Mouse (Mus musculus) embryonic facial prominence, embryonic 12.5 days (tissue): ENCODE results near the gene 2310034C09Rik. TPM values are rescaled to one million over a fixed set of nuclear protein-coding genes. Genes with fewer than 3 reads are reported as not detected.
"Not testable (repeated sequence)": the region's sequence is repeated elsewhere in the genome, so short reads cannot be mapped to it uniquely, and the experiment has no call there.

Experiments used
- ATAC-seq: fragments of 200-750 bp; cut with Nextera tagmentation; 2 replicates; pipeline ENCODE4 v1.8.0; 2017; ENCODE audit not compliant: insufficient number of reproducible peaks, insufficient read depth, low FRiP score, low TSS enrichment
- H3K27ac ChIP-seq: fragments of 300-500 bp; sonication (generic); 2 replicates; pipeline ENCODE4 v1.5.1; 2016; ENCODE audit warnings: mild to moderate bottlenecking
- H3K27me3 ChIP-seq: fragments of 300-500 bp; sonication (generic); 2 replicates; pipeline ENCODE4 v1.6.1; 2016; ENCODE audit warnings: mild to moderate bottlenecking, moderate library complexity
- H3K36me3 ChIP-seq: fragments of 300-500 bp; sonication (generic); 2 replicates; pipeline ENCODE4 v1.6.1; 2016; ENCODE audit warnings: mild to moderate bottlenecking
- H3K4me1 ChIP-seq: fragments of 300-500 bp; sonication (generic); 2 replicates; pipeline ENCODE4 v1.6.1; 2016
- H3K4me2 ChIP-seq: fragments of 300-500 bp; sonication (generic); replicated peaks from 2 replicates; pipeline ENCODE4 v1.6.1; 2016; ENCODE audit warnings: mild to moderate bottlenecking, moderate library complexity
- H3K4me3 ChIP-seq: fragments of 300-500 bp; sonication (generic); 2 replicates; pipeline ENCODE4 v1.5.1; 2016; ENCODE audit warnings: mild to moderate bottlenecking
- H3K9ac ChIP-seq: fragments of 300-500 bp; sonication (generic); 2 replicates; pipeline ENCODE4 v1.6.1; 2016; ENCODE audit warnings: mild to moderate bottlenecking, moderate library complexity
- H3K9me3 ChIP-seq: fragments of 300-500 bp; sonication (generic); 2 replicates; pipeline ENCODE4 v1.6.1; 2016; ENCODE audit warnings: mild to moderate bottlenecking, moderate library complexity
- WGBS: fragments of 180-500 bp; shearing (Covaris S2); methylation state at CpG from one replicate; pipeline ENCODE4 v1.1.7; 2016; 5-methylcytosine and 5-hydroxymethylcytosine counted together
- polyA plus RNA-seq: library from polyadenylated mRNA; unstranded; fragments of >200 nt; fragmentation: Nextera tagmentation; extraction: Ambion mirVana; gene quantifications from 2 replicates; pipeline ENCODE4 v1.2.1, GENCODE M21; 2016

Gene 2310034C09Rik
- not detected in 2 replicates for polyA plus RNA-seq

DNA sequence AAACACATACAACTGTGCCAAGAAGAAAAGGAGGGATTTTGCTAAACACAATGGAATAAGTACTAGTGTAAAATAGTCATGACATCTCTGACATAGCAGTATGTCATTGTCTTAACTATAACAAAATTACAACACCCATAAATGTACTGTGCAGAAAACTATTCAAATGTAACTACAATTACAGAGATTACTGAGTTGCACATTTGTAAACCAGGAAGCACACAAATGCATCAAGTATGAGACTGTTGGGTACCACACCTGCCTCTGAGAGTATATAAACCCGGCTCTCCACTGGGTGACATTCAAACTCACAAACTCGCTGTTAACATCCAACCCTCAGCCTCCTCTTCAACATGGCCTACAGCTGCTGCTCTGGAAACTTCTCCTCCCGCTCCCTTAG lies at the start of gene 2310034C09Rik:
Gene 2310034C09Rik (plus strand): TSS at position 301 of the 400 bp plus-strand sequence.
- H3K9ac ChIP-seq, H3K4me1 ChIP-seq, H3K4me2 ChIP-seq, H3K27me3 ChIP-seq, ATAC-seq, H3K4me3 ChIP-seq, H3K9me3 ChIP-seq, H3K27ac ChIP-seq, H3K36me3 ChIP-seq: not testable (repeated sequence)
- WGBS: 85% methylated on average over 3 of the region's 3 CpGs

GRCm38 (mm10) chr16:88710757-88711156 lies 47.9 kb upstream of the 2310034C09Rik start:
- WGBS: 73% methylated on average over 4 of the region's 4 CpGs
- Histone ChIP-seq H3K9me3 (no peaks in the 10 kb centered on the region), H3K4me3 (no peak overlapping the region), H3K27ac (no peak overlapping the region), H3K9ac (no peak overlapping the region), H3K4me2 (no peak overlapping the region), H3K4me1 (no peaks in the 10 kb centered on the region), H3K27me3 (no peaks in the 10 kb centered on the region), H3K36me3 (no peaks in the 10 kb centered on the region)
- ATAC-seq: no peak

DNA sequence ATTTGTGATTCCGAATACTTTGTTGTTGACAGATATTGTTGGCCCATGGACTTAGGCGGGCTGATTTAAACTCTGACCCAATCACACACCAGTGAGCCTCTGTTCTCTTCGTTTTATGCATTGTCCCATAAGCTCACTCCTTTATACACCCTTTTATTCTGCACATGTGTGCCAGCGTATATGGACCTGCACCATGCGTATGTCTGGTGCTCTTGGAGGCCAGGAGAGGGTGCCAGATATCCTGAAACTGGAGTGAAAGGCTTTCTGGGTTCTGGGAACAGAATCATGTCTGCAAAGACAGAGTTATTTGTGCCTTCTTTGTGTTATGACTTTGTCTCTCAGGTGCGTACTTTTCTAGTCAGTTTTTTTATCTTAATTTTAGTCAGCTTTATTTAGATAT lies 47.4 kb upstream of the 2310034C09Rik start:
- H3K27me3 ChIP-seq: no peaks in the 10 kb centered on the region
- no peak overlapping the region for H3K9ac ChIP-seq
- H3K4me3 ChIP-seq: no peak overlapping the region
- H3K4me2 ChIP-seq: no peak overlapping the region
- no peaks in the 10 kb centered on the region for H3K36me3 ChIP-seq
- ATAC-seq: no peak
- 86% methylated on average over 6 of the region's 6 CpGs for WGBS
- no peaks in the 10 kb centered on the region for H3K4me1 ChIP-seq
- no peaks in the 10 kb centered on the region for H3K9me3 ChIP-seq
- H3K27ac ChIP-seq: no peak overlapping the region

- Histone ChIP-seq H3K36me3 (no peaks in the 10 kb centered on the region), H3K9me3 (no peaks in the 10 kb centered on the region), H3K9ac (no peak overlapping the region), H3K4me3 (no peak overlapping the region), H3K4me1 (no peaks in the 10 kb centered on the region), H3K27me3 (no peaks in the 10 kb centered on the region), H3K4me2 (no peak overlapping the region), H3K27ac (no peak overlapping the region)
- ATAC-seq: no peak
Observed at GRCm38 (mm10) chr16:88716549-88716948, 42.1 kb upstream of the 2310034C09Rik start.

DNA sequence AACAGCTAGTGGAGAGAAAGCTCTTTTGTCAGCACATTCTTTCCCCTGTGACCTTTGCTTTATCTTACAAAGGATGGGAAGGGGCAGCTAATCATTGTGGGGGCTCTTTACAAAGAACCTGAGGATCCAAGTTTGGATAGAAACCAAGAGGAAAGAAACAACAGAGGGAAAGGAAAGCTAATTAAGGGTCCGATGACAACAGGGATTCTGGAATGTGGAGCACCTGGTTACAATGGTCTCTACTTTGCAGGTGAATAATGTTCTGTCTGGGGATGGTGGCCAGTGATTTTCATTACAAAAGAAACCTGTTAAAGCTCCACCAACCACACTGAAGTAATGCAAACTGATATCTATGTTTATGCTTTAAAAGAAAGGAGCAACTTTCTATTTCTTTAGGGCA lies 38.6 kb upstream of the 2310034C09Rik start:
- Histone ChIP-seq H3K36me3 (no peaks in the 10 kb centered on the region), H3K4me1 (no peaks in the 10 kb centered on the region), H3K27ac (no peak overlapping the region), H3K27me3 (no peaks in the 10 kb centered on the region), H3K4me3 (no peak overlapping the region), H3K9me3 (no peaks in the 10 kb centered on the region), H3K4me2 (no peak overlapping the region), H3K9ac (no peak overlapping the region)
- WGBS: 19% methylated on average over 1 of the region's 1 CpGs
- ATAC-seq: no peak

DNA sequence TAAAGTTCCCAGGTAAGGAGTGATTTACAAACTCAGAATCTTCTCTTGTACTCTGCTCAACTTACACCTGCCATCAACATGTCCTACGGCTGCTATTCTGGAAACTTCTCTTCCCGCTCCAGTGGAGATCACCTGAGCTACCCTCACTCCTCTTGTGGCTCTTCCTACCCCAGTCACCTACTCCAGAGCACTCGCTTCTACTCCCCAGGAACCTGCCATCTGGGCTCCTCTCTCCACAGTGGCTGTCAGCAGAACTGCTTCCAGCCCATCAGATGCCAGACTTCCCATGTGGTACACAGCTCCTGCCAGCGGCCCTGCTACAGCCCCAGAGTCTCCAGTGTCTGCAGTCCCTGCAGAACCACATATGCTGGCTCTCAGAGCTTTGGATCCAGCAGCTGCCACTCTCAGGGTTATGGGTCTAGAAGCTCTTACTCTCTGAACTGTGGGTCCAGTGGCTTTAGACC lies 29.8 kb upstream of the 2310034C09Rik start, which contains the start of gene Krtap13-1:
Gene Krtap13-1 (plus strand): TSS at position 51 of the 464 bp plus-strand sequence.
- ATAC-seq: no peak
- 77% methylated on average over 4 of the region's 4 CpGs for WGBS
- H3K9me3 ChIP-seq: no peaks in the 10 kb centered on the region
- no peak within 1 kb of the TSS for H3K4me2 ChIP-seq
- H3K4me1 ChIP-seq: no peaks in the 10 kb centered on the region
- H3K27ac ChIP-seq: no peak within 1 kb of the TSS
- no peak within 1 kb of the TSS for H3K4me3 ChIP-seq
- no peaks in the 10 kb centered on the region for H3K36me3 ChIP-seq
- no peaks in the 10 kb centered on the region for H3K27me3 ChIP-seq
- no peak within 1 kb of the TSS for H3K9ac ChIP-seq

- Histone ChIP-seq H3K4me2 (no peak overlapping the region), H3K9ac (no peak overlapping the region), H3K27ac (no peak overlapping the region), H3K4me3 (no peak overlapping the region), H3K9me3 (no peaks in the 10 kb centered on the region), H3K27me3 (no peaks in the 10 kb centered on the region), H3K4me1 (no peaks in the 10 kb centered on the region), H3K36me3 (no peaks in the 10 kb centered on the region)
- WGBS: 68% methylated on average over 2 of the region's 2 CpGs
- no peak for ATAC-seq
Observed at GRCm38 (mm10) chr16:88735391-88735790, 23.3 kb upstream of the 2310034C09Rik start.

DNA sequence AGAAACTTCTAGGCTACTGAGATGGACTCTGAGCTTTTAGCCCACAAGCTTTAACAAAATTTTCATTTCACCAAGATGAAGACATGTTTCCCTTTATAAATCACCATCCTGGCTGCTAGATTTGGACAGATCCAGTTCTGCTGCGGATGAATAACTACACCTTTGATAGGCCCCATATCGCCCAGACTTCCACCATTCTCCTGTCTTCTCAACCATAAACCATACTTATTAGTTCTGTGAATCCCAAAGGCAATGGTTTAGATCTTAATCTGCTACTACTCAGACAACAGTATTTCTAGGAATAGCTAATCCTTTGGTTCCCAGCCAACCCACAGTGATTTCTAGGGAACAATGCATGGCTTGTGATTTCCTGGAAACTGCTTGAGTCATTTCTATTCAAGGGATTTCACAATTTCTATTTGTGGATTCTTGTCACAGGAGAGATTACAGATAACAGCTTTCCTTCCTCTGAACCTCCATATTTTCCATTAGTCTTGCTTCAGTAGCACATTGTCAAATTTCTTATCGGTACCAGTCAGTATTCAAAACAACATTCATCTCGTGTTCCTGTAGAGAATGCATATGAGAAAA lies 13.8 kb upstream of the 2310034C09Rik start:
- Histone ChIP-seq H3K27me3 (no peaks in the 10 kb centered on the region), H3K36me3 (no peaks in the 10 kb centered on the region), H3K9ac (no peak overlapping the region), H3K4me1 (no peaks in the 10 kb centered on the region), H3K27ac (no peak overlapping the region), H3K4me3 (no peak overlapping the region), H3K4me2 (no peak overlapping the region), H3K9me3 (no peaks in the 10 kb centered on the region)
- 83% methylated on average over 4 of the region's 4 CpGs for WGBS
- no peak for ATAC-seq

DNA sequence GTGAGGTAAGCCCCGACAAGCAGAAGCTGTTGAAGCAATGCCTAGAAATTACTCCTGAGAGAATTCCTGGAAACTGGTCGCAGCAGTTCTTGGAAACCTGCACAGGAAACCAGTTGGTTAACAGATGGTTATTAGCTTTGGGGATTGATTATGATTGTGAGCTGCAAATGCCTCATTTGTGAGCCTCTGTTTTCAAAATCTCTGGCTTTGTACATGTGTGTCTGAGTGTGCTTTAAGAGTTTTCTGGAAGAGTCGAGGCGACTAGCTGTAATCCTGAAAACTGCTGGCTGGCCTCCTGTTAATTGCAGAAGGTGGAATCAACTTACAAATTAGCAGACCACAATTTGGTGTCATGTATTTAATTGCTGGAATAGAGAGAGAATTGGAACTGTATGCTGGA lies 10.7 kb upstream of the 2310034C09Rik start:
- Histone ChIP-seq H3K4me3 (no peak overlapping the region), H3K9me3 (no peaks in the 10 kb centered on the region), H3K9ac (no peak overlapping the region), H3K36me3 (no peaks in the 10 kb centered on the region), H3K27me3 (no peaks in the 10 kb centered on the region), H3K27ac (no peak overlapping the region), H3K4me2 (no peak overlapping the region), H3K4me1 (no peaks in the 10 kb centered on the region)
- ATAC-seq: no peak
- 53% methylated on average over 4 of the region's 4 CpGs for WGBS

- H3K27ac ChIP-seq, H3K9me3 ChIP-seq, H3K27me3 ChIP-seq, ATAC-seq, H3K4me3 ChIP-seq, H3K4me1 ChIP-seq, H3K4me2 ChIP-seq, H3K9ac ChIP-seq, H3K36me3 ChIP-seq: not testable (repeated sequence)
- 83% methylated on average over 3 of the region's 3 CpGs for WGBS
Observed at GRCm38 (mm10) chr16:88751535-88751934, 7.1 kb upstream of the 2310034C09Rik start, which contains the start of gene Krtap13. Krtap13 (minus strand) TSS chr16:88751635.

GRCm38 (mm10) chr16:88774106-88774505 lies 15.5 kb downstream of the 2310034C09Rik start, which contains the start of gene 2310057N15Rik:
2310057N15Rik (minus strand) TSS chr16:88774206.
- 87% methylated on average over 2 of the region's 2 CpGs for WGBS
- ATAC-seq: no peak
- H3K4me1 ChIP-seq: no peaks in the 10 kb centered on the region

GRCm38 (mm10) chr16:88777596-88777995 lies 18.9 kb downstream of the 2310034C09Rik start, which contains the start of gene Gm5965:
Gm5965 (plus strand) TSS chr16:88777896.
- Histone ChIP-seq H3K9me3 (no peaks in the 10 kb centered on the region), H3K36me3 (no peaks in the 10 kb centered on the region), H3K27me3 (no peaks in the 10 kb centered on the region), H3K4me3 (no peak within 1 kb of the TSS), H3K9ac (no peak within 1 kb of the TSS), H3K4me2 (no peak within 1 kb of the TSS), H3K4me1 (no peaks in the 10 kb centered on the region), H3K27ac (no peak within 1 kb of the TSS)
- no peak for ATAC-seq
- WGBS: 90% methylated on average over 6 of the region's 6 CpGs

More at GRCm38 (mm10) chr16:88774106-88774505, 15.5 kb downstream of the 2310034C09Rik start, which contains the start of gene 2310057N15Rik:
- Histone ChIP-seq H3K4me2 (no peak within 1 kb of the TSS), H3K27me3 (no peaks in the 10 kb centered on the region), H3K27ac (no peak within 1 kb of the TSS), H3K9ac (no peak within 1 kb of the TSS), H3K9me3 (no peaks in the 10 kb centered on the region), H3K4me3 (no peak within 1 kb of the TSS), H3K36me3 (no peaks in the 10 kb centered on the region)
